Mouse (Mus musculus): ENCODE results near the gene Med25. TPM values are rescaled to one million over a fixed set of nuclear protein-coding genes. Genes with fewer than 3 reads are reported as not detected.
A peak's percentile ranks its signal among the peaks of the same experiment; 100 is the strongest.

Med25 gene
- polyA plus RNA-seq, 2 experiments: 24.2 to 29.3 TPM

DNA sequence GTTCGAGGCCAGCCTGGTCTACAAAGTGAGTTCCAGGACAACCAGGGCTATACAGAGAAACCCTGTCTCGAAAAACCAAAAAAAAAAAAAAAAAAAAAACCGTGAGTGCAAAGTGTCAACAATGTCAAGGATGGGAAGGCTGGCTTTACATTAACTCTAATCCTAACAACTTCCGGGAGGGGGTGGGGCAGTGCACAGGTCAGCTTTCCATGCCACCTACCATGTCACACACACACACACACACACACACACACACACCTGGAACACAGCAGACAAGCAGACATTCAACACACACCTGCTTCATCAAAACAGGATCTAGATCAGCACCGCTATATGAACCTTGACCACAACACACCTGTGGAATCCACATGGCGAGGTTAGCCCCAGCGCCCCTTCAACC is 2.3 kb downstream of the Med25 start:
- Histone ChIP-seq H3K27me3 (ENCODE audit: control insufficient read depth, insufficient read depth, low read length) (no peaks in the 10 kb centered on the region), H3K4me1 (replicated peaks; ENCODE audit: control insufficient read depth in 2 of 2, insufficient read depth in 2 of 2, low read length in 1 of 2) (peaks cover 11 to 17% of the 10 kb centered on the region in 2 experiments), H3K36me3 (replicated peaks; ENCODE audit: control insufficient read depth, insufficient read depth, low read depth) (no peaks in the 10 kb centered on the region; the same call in 1 of the 2 replicates), H3K27ac (no peak overlapping the region), H3K9ac (replicated peaks) (no peak overlapping the region), H3K9me3 (ENCODE audit: control insufficient read depth, low read length) (no peaks in the 10 kb centered on the region), H3K4me2 (ENCODE audit: low read depth) (peak overlapping the region; percentile 88), H3K4me3 (ENCODE audit: insufficient read depth in 1 of 2, low read depth in 2 of 2, low read length in 2 of 2) (no peak overlapping the region)
- no peak for ATAC-seq (ENCODE audit: insufficient read depth)
- TF ChIP-seq CTCF (IDR thresholded peaks at IDR 0.05; ENCODE audit: low read depth) (no peak), EP300 (IDR thresholded peaks at IDR 0.05; ENCODE audit: low read depth) (no peak)
- no peak for DNase-seq (ENCODE audit: low read depth in 3 of 3, low spot score in 3 of 3)
- WGBS (ENCODE audit: insufficient replicate concordance): 79% methylated on average over 6 of the region's 7 CpGs

- Histone ChIP-seq H3K4me1 (replicated peaks; ENCODE audit: control insufficient read depth in 2 of 2, insufficient read depth in 2 of 2, low read length in 1 of 2) (peaks cover 10 to 16% of the 10 kb centered on the region in 2 experiments), H3K4me2 (ENCODE audit: low read depth) (no peak overlapping the region), H3K27ac (no peak overlapping the region), H3K9ac (replicated peaks) (no peak overlapping the region), H3K27me3 (ENCODE audit: control insufficient read depth, insufficient read depth, low read length) (no peaks in the 10 kb centered on the region), H3K4me3 (ENCODE audit: insufficient read depth in 1 of 2, low read depth in 2 of 2, low read length in 2 of 2) (no peak overlapping the region), H3K9me3 (ENCODE audit: control insufficient read depth, low read length) (no peaks in the 10 kb centered on the region), H3K36me3 (replicated peaks; ENCODE audit: control insufficient read depth, insufficient read depth, low read depth) (peaks cover 5% of the 10 kb centered on the region)
- TF ChIP-seq EP300 (IDR thresholded peaks at IDR 0.05; ENCODE audit: low read depth) (no peak), CTCF (IDR thresholded peaks at IDR 0.05; ENCODE audit: low read depth) (no peak)
- 71% methylated on average over 13 of the region's 13 CpGs for WGBS (ENCODE audit: insufficient replicate concordance)
- ATAC-seq (ENCODE audit: insufficient read depth): no peak
- DNase-seq (ENCODE audit: low read depth in 3 of 3, low spot score in 3 of 3): no peak
Measured at GRCm38 (mm10) chr7:44888256-44889105, 4.0 kb downstream of the Med25 start.

GRCm38 (mm10) chr7:44886964-44887363 is 5.5 kb downstream of the Med25 start:
- TF ChIP-seq EP300 (IDR thresholded peaks at IDR 0.05; ENCODE audit: low read depth): no peak
- no peak for TF ChIP-seq CTCF (IDR thresholded peaks at IDR 0.05; ENCODE audit: low read depth)
- no peak overlapping the region for H3K4me2 ChIP-seq (ENCODE audit: low read depth)
- H3K27me3 ChIP-seq (ENCODE audit: control insufficient read depth, insufficient read depth, low read length): no peaks in the 10 kb centered on the region
- DNase-seq (ENCODE audit: low read depth in 3 of 3, low spot score in 3 of 3) (no peak), ATAC-seq (ENCODE audit: insufficient read depth) (no peak)
- H3K4me3 ChIP-seq (ENCODE audit: insufficient read depth in 1 of 2, low read depth in 2 of 2, low read length in 2 of 2): no peak overlapping the region
- no peak overlapping the region for H3K9ac ChIP-seq (replicated peaks)
- H3K4me1 ChIP-seq (replicated peaks; ENCODE audit: control insufficient read depth in 2 of 2, insufficient read depth in 2 of 2, low read length in 1 of 2): peaks cover 7 to 14% of the 10 kb centered on the region in 2 experiments; a peak in 2 of 4 replicates
- WGBS (ENCODE audit: insufficient replicate concordance): 76% methylated on average over 7 of the region's 7 CpGs
- peaks cover 13% of the 10 kb centered on the region for H3K36me3 ChIP-seq (replicated peaks; ENCODE audit: control insufficient read depth, insufficient read depth, low read depth)
- H3K27ac ChIP-seq: no peak overlapping the region
- no peaks in the 10 kb centered on the region for H3K9me3 ChIP-seq (ENCODE audit: control insufficient read depth, low read length)

DNA sequence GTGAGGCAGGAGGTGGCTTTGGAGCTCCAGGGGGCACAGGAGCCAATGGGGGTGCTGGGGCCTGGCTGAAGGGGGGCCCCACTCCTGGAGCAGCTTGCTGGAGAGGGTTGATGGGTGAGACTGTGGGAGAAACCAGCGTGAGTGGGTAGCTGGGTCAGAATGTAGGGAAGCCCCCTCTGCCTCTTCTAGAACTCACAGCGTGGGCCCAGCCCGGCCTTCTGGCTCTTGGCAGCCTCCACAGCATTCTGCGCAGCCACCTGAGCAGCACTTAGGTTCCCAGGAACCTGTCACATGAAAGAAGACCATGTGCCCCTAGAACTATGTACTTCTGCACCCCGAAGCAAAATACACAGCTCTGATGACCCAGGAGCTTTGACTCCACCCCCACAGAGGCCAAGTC is 7.9 kb downstream of the Med25 start:
- no peaks in the 10 kb centered on the region for H3K9me3 ChIP-seq (ENCODE audit: control insufficient read depth, low read length)
- WGBS (ENCODE audit: insufficient replicate concordance): 78% methylated on average over 5 of the region's 5 CpGs
- H3K4me2 ChIP-seq (ENCODE audit: low read depth): no peak overlapping the region
- peaks cover 13% of the 10 kb centered on the region for H3K36me3 ChIP-seq (replicated peaks; ENCODE audit: control insufficient read depth, insufficient read depth, low read depth)
- H3K9ac ChIP-seq (replicated peaks): no peak overlapping the region
- peaks cover 0 to 4% of the 10 kb centered on the region in 2 experiments; a peak in 1 of 4 replicates for H3K4me1 ChIP-seq (replicated peaks; ENCODE audit: control insufficient read depth in 2 of 2, insufficient read depth in 2 of 2, low read length in 1 of 2)
- H3K27ac ChIP-seq: no peak overlapping the region
- DNase-seq (ENCODE audit: low read depth in 3 of 3, low spot score in 3 of 3) (no peak), ATAC-seq (ENCODE audit: insufficient read depth) (no peak)
- TF ChIP-seq CTCF (IDR thresholded peaks at IDR 0.05; ENCODE audit: low read depth): no peak
- H3K4me3 ChIP-seq (ENCODE audit: insufficient read depth in 1 of 2, low read depth in 2 of 2, low read length in 2 of 2): no peak overlapping the region
- H3K27me3 ChIP-seq (ENCODE audit: control insufficient read depth, insufficient read depth, low read length): no peaks in the 10 kb centered on the region

GRCm38 (mm10) chr7:44883036-44883435 is 9.5 kb downstream of the Med25 start:
- ATAC-seq (ENCODE audit: insufficient read depth) (no peak), DNase-seq (ENCODE audit: low read depth in 3 of 3, low spot score in 3 of 3) (no peak)
- Histone ChIP-seq H3K36me3 (replicated peaks; ENCODE audit: control insufficient read depth, insufficient read depth, low read depth) (peaks cover 13% of the 10 kb centered on the region), H3K4me3 (ENCODE audit: insufficient read depth in 1 of 2, low read depth in 2 of 2, low read length in 2 of 2) (no peak overlapping the region), H3K9ac (replicated peaks) (no peak overlapping the region), H3K27me3 (ENCODE audit: control insufficient read depth, insufficient read depth, low read length) (no peaks in the 10 kb centered on the region), H3K4me2 (ENCODE audit: low read depth) (no peak overlapping the region), H3K4me1 (replicated peaks; ENCODE audit: control insufficient read depth in 2 of 2, insufficient read depth in 2 of 2, low read length in 1 of 2) (no peaks in the 10 kb centered on the region), H3K9me3 (ENCODE audit: control insufficient read depth, low read length) (no peaks in the 10 kb centered on the region), H3K27ac (no peak overlapping the region)
- TF ChIP-seq CTCF (IDR thresholded peaks at IDR 0.05; ENCODE audit: low read depth): no peak
- TF ChIP-seq EP300 (IDR thresholded peaks at IDR 0.05; ENCODE audit: low read depth): no peak
- 73% methylated on average over 3 of the region's 3 CpGs for WGBS (ENCODE audit: insufficient replicate concordance)

All from liver, embryonic 14.5 days (tissue).